In genomic region chr7:43671064-43671808, GRCm38 (mm10) we compare ENCODE assay signal across 9 mouse cellular contexts. TPM values are rescaled to one million over a fixed set of nuclear protein-coding genes. Genes with fewer than 3 reads are reported as not detected.
A peak's percentile ranks its signal among the peaks of the same experiment; 100 is the strongest.
DNase-seq lines count a peak whose midpoint lies in the region; ATAC-seq lines count a peak whose summit lies in the region.
"Had no signal": no experiment of that assay in that cellular context is flagged by ENCODE, and none has a peak within 500 bp of the region (broad histone marks: within the 10 kb centered on the region; RNA-seq: fewer than 3 reads in every experiment).

No protein-coding gene starts in this region.

- peaks cover 24% of the 10 kb centered on the region for H3K36me3 ChIP-seq in embryonic facial prominence, embryonic 10.5 days (replicated peaks)
- H3K36me3 ChIP-seq in hindbrain, embryonic 16.5 days (ENCODE audit: control insufficient read depth, insufficient read depth, low read length): peaks cover 12% of the 10 kb centered on the region
- H3K36me3 ChIP-seq in midbrain, embryonic 14.5 days (ENCODE audit: control insufficient read depth, insufficient read depth, low read length): peaks cover 17% of the 10 kb centered on the region

- H3K4me2 ChIP-seq in hindbrain, embryonic 16.5 days (ENCODE audit: low read length): peak overlapping the region; percentile 85
- H3K4me2 ChIP-seq in midbrain, embryonic 14.5 days (ENCODE audit: low read length): peak overlapping the region; percentile 87

- DNase-seq in kidney, adult 9 months: peak; percentile 26
- DNase-seq in kidney, postnatal 14 days: no peak
- DNase-seq in embryonic facial prominence, embryonic 10.5 days (ENCODE audit: low spot score): no peak
- DNase-seq in midbrain, embryonic 14.5 days: no peak
- no peak for DNase-seq in thymus, postnatal 36 days
- DNase-seq in gastrocnemius, postnatal 10 days: no peak
- DNase-seq in thymus, adult 18-20 months: no peak

- WGBS in embryonic facial prominence, embryonic 10.5 days: 69% methylated on average over 11 of the region's 11 CpGs
- 66% methylated on average over 11 of the region's 11 CpGs for WGBS in hindbrain, embryonic 16.5 days
- 68% methylated on average over 11 of the region's 11 CpGs for WGBS in midbrain, embryonic 14.5 days

- no peaks in the 10 kb centered on the region for H3K27me3 ChIP-seq in embryonic facial prominence, embryonic 10.5 days (replicated peaks; ENCODE audit: low read depth, poor library complexity, severe bottlenecking)
- H3K27me3 ChIP-seq in hindbrain, embryonic 16.5 days (replicated peaks; ENCODE audit: control insufficient read depth, insufficient read depth, low read length): no peaks in the 10 kb centered on the region
- H3K27me3 ChIP-seq in midbrain, embryonic 14.5 days (ENCODE audit: control insufficient read depth, insufficient read depth, low read length): no peaks in the 10 kb centered on the region

- peaks cover 13% of the 10 kb centered on the region for H3K4me1 ChIP-seq in embryonic facial prominence, embryonic 10.5 days
- peaks cover 7% of the 10 kb centered on the region for H3K4me1 ChIP-seq in hindbrain, embryonic 16.5 days (ENCODE audit: control insufficient read depth, insufficient read depth, low read depth, low read length)
- peaks cover 8% of the 10 kb centered on the region for H3K4me1 ChIP-seq in midbrain, embryonic 14.5 days (ENCODE audit: control insufficient read depth, insufficient read depth, low read length)

- peak overlapping the region; percentile 77 for H3K4me3 ChIP-seq in embryonic facial prominence, embryonic 10.5 days
- H3K4me3 ChIP-seq in hindbrain, embryonic 16.5 days (ENCODE audit: low read length): peak overlapping the region; percentile 47
- peak overlapping the region; percentile 59 for H3K4me3 ChIP-seq in midbrain, embryonic 14.5 days (replicated peaks; ENCODE audit: low read depth, low read length)

- H3K9ac ChIP-seq in hindbrain, embryonic 16.5 days (ENCODE audit: low read depth, low read length): peak overlapping the region; percentile 45; the same call in 1 of the 2 replicates
- H3K9ac ChIP-seq in midbrain, embryonic 14.5 days (replicated peaks; ENCODE audit: low read length): peak overlapping the region; percentile 66; the same call in 1 of the 2 replicates

- H3K27ac ChIP-seq in embryonic facial prominence, embryonic 10.5 days (replicated peaks): peak overlapping the region; percentile 87
- H3K27ac ChIP-seq in hindbrain, embryonic 16.5 days (ENCODE audit: low read depth, low read length): 0 out of 2 replicates have a peak overlapping the region, but pooled peaks have one; percentile 4
- H3K27ac ChIP-seq in midbrain, embryonic 14.5 days (replicated peaks; ENCODE audit: low read depth, low read length): no peak overlapping the region

- ATAC-seq in hindbrain, embryonic 16.5 days: peak; percentile 67
- peak; percentile 21; the same call in 1 of the 2 replicates for ATAC-seq in midbrain, embryonic 14.5 days (ENCODE audit: low FRiP score, low TSS enrichment)

- peaks cover 7% of the 10 kb centered on the region; the same call in 1 of the 2 replicates for H3K9me3 ChIP-seq in embryonic facial prominence, embryonic 10.5 days
- H3K9me3 ChIP-seq in hindbrain, embryonic 16.5 days (ENCODE audit: control insufficient read depth, low read length): peaks cover 2% of the 10 kb centered on the region
- H3K9me3 ChIP-seq in midbrain, embryonic 14.5 days (ENCODE audit: control insufficient read depth, low read length): no peaks in the 10 kb centered on the region

RNA-seq across cellular contexts. Expression of gene Ctu1, which starts 0.6 kb away (rescaled TPM):
- 18.1 and 18.7 TPM in 2 replicates for polyA plus RNA-seq in embryonic facial prominence, embryonic 10.5 days (2016; fragmentation: Nextera tagmentation; extraction: Ambion mirVana)
- 20.6 and 23.0 TPM in 2 replicates for polyA plus RNA-seq in hindbrain, embryonic 16.5 days (2015; fragmentation: Nextera tagmentation; extraction: Ambion mirVana)
- polyA plus RNA-seq in midbrain, embryonic 14.5 days (2014; fragmentation: Nextera tagmentation; extraction: Ambion mirVana): 16.6 and 23.4 TPM in 2 replicates
- total RNA-seq in gastrocnemius, postnatal 10 days (2021): 1 to 10 TPM; 3.2 to 3.8 TPM

RNA-seq across cellular contexts. Expression of gene Siglece, which starts 11.3 kb away (rescaled TPM):
- 0.25 and 0.52 TPM in 2 replicates for polyA plus RNA-seq in embryonic facial prominence, embryonic 10.5 days (2016; fragmentation: Nextera tagmentation; extraction: Ambion mirVana)
- 0.31 and 0.41 TPM in 2 replicates for polyA plus RNA-seq in hindbrain, embryonic 16.5 days (2015; fragmentation: Nextera tagmentation; extraction: Ambion mirVana)
- 0.21 TPM in 1 of 2 replicates, not detected in the other for polyA plus RNA-seq in midbrain, embryonic 14.5 days (2014; fragmentation: Nextera tagmentation; extraction: Ambion mirVana)
- under 1 TPM; 0.45 to 0.59 TPM for total RNA-seq in gastrocnemius, postnatal 10 days (2021)

RNA-seq across cellular contexts. Expression of gene Klk14, which starts 19.0 kb away (rescaled TPM):
- polyA plus RNA-seq in embryonic facial prominence, embryonic 10.5 days (2016; fragmentation: Nextera tagmentation; extraction: Ambion mirVana): not detected in 2 replicates
- polyA plus RNA-seq in hindbrain, embryonic 16.5 days (2015; fragmentation: Nextera tagmentation; extraction: Ambion mirVana): not detected in 2 replicates
- not detected in 2 replicates for polyA plus RNA-seq in midbrain, embryonic 14.5 days (2014; fragmentation: Nextera tagmentation; extraction: Ambion mirVana)
- total RNA-seq in gastrocnemius, postnatal 10 days (2021): not detected
- total RNA-seq: adrenal gland, postnatal 14 days had no signal

RNA-seq across cellular contexts. Expression of gene Ceacam18, which starts 36.7 kb away (rescaled TPM):
- polyA plus RNA-seq in embryonic facial prominence, embryonic 10.5 days (2016; fragmentation: Nextera tagmentation; extraction: Ambion mirVana): not detected in 2 replicates
- 0.10 TPM in 1 of 2 replicates, not detected in the other for polyA plus RNA-seq in hindbrain, embryonic 16.5 days (2015; fragmentation: Nextera tagmentation; extraction: Ambion mirVana)
- 0.15 TPM in 1 of 2 replicates, not detected in the other for polyA plus RNA-seq in midbrain, embryonic 14.5 days (2014; fragmentation: Nextera tagmentation; extraction: Ambion mirVana)
- total RNA-seq in gastrocnemius, postnatal 10 days (2021): not detected

RNA-seq across cellular contexts. Expression of gene Klk13, which starts 41.1 kb away (rescaled TPM):
- polyA plus RNA-seq in embryonic facial prominence, embryonic 10.5 days (2016; fragmentation: Nextera tagmentation; extraction: Ambion mirVana): 0.24 and 0.56 TPM in 2 replicates
- polyA plus RNA-seq in hindbrain, embryonic 16.5 days (2015; fragmentation: Nextera tagmentation; extraction: Ambion mirVana): 0.16 TPM in 2 replicates
- polyA plus RNA-seq in midbrain, embryonic 14.5 days (2014; fragmentation: Nextera tagmentation; extraction: Ambion mirVana): not detected in 2 replicates
- not detected for total RNA-seq in gastrocnemius, postnatal 10 days (2021)
- total RNA-seq: adrenal gland, postnatal 14 days had no signal
